Mouse (Mus musculus) heart, embryonic 10.5 days (tissue): ENCODE measurements around the gene A3galt2. TPM values are rescaled to one million over a fixed set of nuclear protein-coding genes. Genes with fewer than 3 reads are reported as not detected.

Experiments used
- DNase-seq: peaks from one replicate; pipeline ENCODE4 v3.0.0-alpha.2; 2017; ENCODE audit warnings: low spot score
- H3K27ac ChIP-seq: fragments of 300-500 bp; sonication (generic); 2 replicates; pipeline ENCODE4 v1.5.1; 2016; ENCODE audit warnings: mild to moderate bottlenecking
- H3K27me3 ChIP-seq: fragments of 300-500 bp; sonication (generic); 2 replicates; pipeline ENCODE4 v1.6.1; 2016; ENCODE audit warnings: mild to moderate bottlenecking; ENCODE audit not compliant: poor library complexity, insufficient read depth, severe bottlenecking
- H3K36me3 ChIP-seq: fragments of 300-500 bp; sonication (generic); 2 replicates; pipeline ENCODE4 v1.6.1; 2016; ENCODE audit warnings: mild to moderate bottlenecking, moderate library complexity
- H3K4me1 ChIP-seq: fragments of 300-500 bp; sonication (generic); 2 replicates; pipeline ENCODE4 v1.6.1; 2016; ENCODE audit warnings: mild to moderate bottlenecking
- H3K4me3 ChIP-seq: fragments of 300-500 bp; sonication (generic); 2 replicates; pipeline ENCODE4 v1.5.1; 2016; ENCODE audit warnings: mild to moderate bottlenecking, moderate library complexity
- H3K9me3 ChIP-seq: fragments of 300-500 bp; sonication (generic); 2 replicates; pipeline ENCODE4 v1.6.1; 2016; ENCODE audit warnings: mild to moderate bottlenecking, moderate library complexity
- WGBS: fragments of 180-500 bp; shearing (Covaris S2); methylation state at CpG from one replicate; pipeline ENCODE4 v1.1.7; 2016; 5-methylcytosine and 5-hydroxymethylcytosine counted together
- polyA plus RNA-seq: library from polyadenylated mRNA; unstranded; fragments of >200 nt; fragmentation: Nextera tagmentation; extraction: Ambion mirVana; gene quantifications from 2 replicates; pipeline ENCODE4 v1.2.1, GENCODE M21; 2016

A3galt2 gene
- polyA plus RNA-seq, 1 experiment from 2014 or later: 0.04 TPM

DNA sequence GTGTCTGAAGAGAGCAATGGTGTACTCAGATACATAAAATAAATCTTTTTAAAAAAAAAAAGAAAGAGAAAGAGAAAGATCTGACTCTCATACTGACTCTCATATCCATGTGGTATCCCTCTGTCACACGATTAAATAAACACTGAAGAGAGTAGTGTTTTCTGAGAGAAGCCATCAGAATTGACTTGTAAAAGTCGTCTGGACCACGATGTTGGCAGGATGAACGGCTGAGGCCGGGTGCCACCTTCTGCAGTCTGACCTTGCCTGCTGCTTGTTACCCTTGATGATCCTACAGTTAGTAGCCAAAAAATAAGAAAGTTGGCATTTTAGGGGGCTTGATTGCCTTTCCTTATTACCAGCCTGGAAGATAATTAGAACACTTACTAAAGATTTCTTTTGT, 22.4 kb upstream of the A3galt2 start:
- H3K36me3 ChIP-seq: peaks cover 16% of the 10 kb centered on the region
- peaks cover 75% of the 10 kb centered on the region for H3K4me1 ChIP-seq
- H3K27ac ChIP-seq: no peak overlapping the region
- H3K27me3 ChIP-seq: no peaks in the 10 kb centered on the region
- no peak overlapping the region for H3K4me3 ChIP-seq
- 68% methylated on average over 5 of the region's 5 CpGs for WGBS
- no peaks in the 10 kb centered on the region for H3K9me3 ChIP-seq
- no peak for DNase-seq

GRCm38 (mm10) chr4:128733496-128733895, 21.7 kb upstream of the A3galt2 start:
- H3K4me3 ChIP-seq: no peak overlapping the region
- no peak for DNase-seq
- 37% methylated on average over 6 of the region's 6 CpGs for WGBS
- peaks cover 80% of the 10 kb centered on the region for H3K4me1 ChIP-seq
- no peaks in the 10 kb centered on the region for H3K9me3 ChIP-seq
- H3K27ac ChIP-seq: peak overlapping the region; percentile 72
- H3K27me3 ChIP-seq: no peaks in the 10 kb centered on the region
- H3K36me3 ChIP-seq: peaks cover 16% of the 10 kb centered on the region

DNA sequence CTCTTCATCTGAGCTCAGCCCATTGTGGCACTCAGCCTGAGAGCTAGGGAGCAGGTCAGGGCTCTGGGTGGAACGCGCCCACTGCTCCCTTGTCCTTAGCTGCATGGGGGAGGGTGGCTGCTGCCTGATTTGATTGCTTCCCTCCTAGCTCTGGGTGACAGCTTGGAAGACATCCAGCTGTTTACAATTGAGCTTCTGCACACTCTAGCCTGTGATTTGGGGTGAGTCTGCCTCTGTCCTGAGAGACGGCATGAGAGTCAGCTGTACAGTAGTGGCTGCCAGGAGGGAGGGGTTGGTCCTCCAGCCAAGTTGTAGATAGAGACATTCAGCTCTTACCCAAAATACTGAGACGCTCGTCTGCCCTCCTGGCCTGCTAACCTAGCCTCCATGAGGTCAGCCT, 20.9 kb upstream of the A3galt2 start:
- H3K27me3 ChIP-seq: no peaks in the 10 kb centered on the region
- 21% methylated on average over 5 of the region's 5 CpGs for WGBS
- DNase-seq: no peak
- no peaks in the 10 kb centered on the region for H3K9me3 ChIP-seq
- H3K4me3 ChIP-seq: peak overlapping the region; percentile 22; the same call in 1 of the 2 replicates
- H3K4me1 ChIP-seq: peaks cover 74% of the 10 kb centered on the region
- peak overlapping the region; percentile 72 for H3K27ac ChIP-seq
- H3K36me3 ChIP-seq: peaks cover 16% of the 10 kb centered on the region

GRCm38 (mm10) chr4:128734721-128735671, 20.2 kb upstream of the A3galt2 start:
- Histone ChIP-seq H3K36me3 (peaks cover 16% of the 10 kb centered on the region), H3K4me1 (peaks cover 66% of the 10 kb centered on the region), H3K9me3 (no peaks in the 10 kb centered on the region), H3K27ac (peak overlapping the region; percentile 59; the same call in 1 of the 2 replicates), H3K27me3 (no peaks in the 10 kb centered on the region), H3K4me3 (peak overlapping the region; percentile 22; the same call in 1 of the 2 replicates)
- 79% methylated on average over 18 of the region's 18 CpGs for WGBS
- no peak for DNase-seq

GRCm38 (mm10) chr4:128737137-128737589, 18.0 kb upstream of the A3galt2 start:
- peaks cover 64% of the 10 kb centered on the region for H3K4me1 ChIP-seq
- H3K27ac ChIP-seq: peak overlapping the region; percentile 85
- peaks cover 13% of the 10 kb centered on the region for H3K36me3 ChIP-seq
- H3K27me3 ChIP-seq: no peaks in the 10 kb centered on the region
- 37% methylated on average over 6 of the region's 6 CpGs for WGBS
- no peak for DNase-seq
- no peaks in the 10 kb centered on the region for H3K9me3 ChIP-seq
- H3K4me3 ChIP-seq: peak overlapping the region; percentile 18; the same call in 1 of the 2 replicates

- Histone ChIP-seq H3K27me3 (no peaks in the 10 kb centered on the region), H3K27ac (peak overlapping the region; percentile 85), H3K9me3 (no peaks in the 10 kb centered on the region), H3K4me3 (no peak overlapping the region), H3K4me1 (peaks cover 63% of the 10 kb centered on the region), H3K36me3 (peaks cover 21% of the 10 kb centered on the region)
- no peak for DNase-seq
- WGBS: 66% methylated on average over 14 of the region's 14 CpGs
Observed at GRCm38 (mm10) chr4:128737825-128738610, 17.1 kb upstream of the A3galt2 start.

- Histone ChIP-seq H3K4me3 (no peak overlapping the region), H3K9me3 (no peaks in the 10 kb centered on the region), H3K27me3 (no peaks in the 10 kb centered on the region), H3K27ac (no peak overlapping the region), H3K4me1 (peaks cover 35% of the 10 kb centered on the region), H3K36me3 (peaks cover 40% of the 10 kb centered on the region)
- DNase-seq: no peak
- WGBS: 73% methylated on average over 1 of the region's 1 CpGs
Observed at GRCm38 (mm10) chr4:128740878-128741277, 14.3 kb upstream of the A3galt2 start.

GRCm38 (mm10) chr4:128741906-128742305, 13.3 kb upstream of the A3galt2 start:
- peaks cover 24% of the 10 kb centered on the region for H3K4me1 ChIP-seq
- 63% methylated on average over 5 of the region's 5 CpGs for WGBS
- H3K36me3 ChIP-seq: peaks cover 50% of the 10 kb centered on the region
- H3K27me3 ChIP-seq: no peaks in the 10 kb centered on the region
- DNase-seq: no peak
- no peak overlapping the region for H3K4me3 ChIP-seq
- no peak overlapping the region for H3K27ac ChIP-seq
- H3K9me3 ChIP-seq: no peaks in the 10 kb centered on the region

GRCm38 (mm10) chr4:128742379-128742970, 12.7 kb upstream of the A3galt2 start:
- H3K36me3 ChIP-seq: peaks cover 56% of the 10 kb centered on the region

GRCm38 (mm10) chr4:128743031-128743626, 12.0 kb upstream of the A3galt2 start:
- Histone ChIP-seq H3K4me1 (peaks cover 19% of the 10 kb centered on the region), H3K9me3 (no peaks in the 10 kb centered on the region), H3K36me3 (peaks cover 62% of the 10 kb centered on the region), H3K4me3 (no peak overlapping the region), H3K27me3 (no peaks in the 10 kb centered on the region), H3K27ac (no peak overlapping the region)
- 84% methylated on average over 12 of the region's 12 CpGs for WGBS
- DNase-seq: no peak

More at GRCm38 (mm10) chr4:128742379-128742970, 12.7 kb upstream of the A3galt2 start:
- WGBS: 67% methylated on average over 10 of the region's 10 CpGs
- no peak overlapping the region for H3K27ac ChIP-seq
- no peaks in the 10 kb centered on the region for H3K9me3 ChIP-seq
- H3K27me3 ChIP-seq: no peaks in the 10 kb centered on the region
- peaks cover 19% of the 10 kb centered on the region for H3K4me1 ChIP-seq
- no peak for DNase-seq
- H3K4me3 ChIP-seq: no peak overlapping the region

DNA sequence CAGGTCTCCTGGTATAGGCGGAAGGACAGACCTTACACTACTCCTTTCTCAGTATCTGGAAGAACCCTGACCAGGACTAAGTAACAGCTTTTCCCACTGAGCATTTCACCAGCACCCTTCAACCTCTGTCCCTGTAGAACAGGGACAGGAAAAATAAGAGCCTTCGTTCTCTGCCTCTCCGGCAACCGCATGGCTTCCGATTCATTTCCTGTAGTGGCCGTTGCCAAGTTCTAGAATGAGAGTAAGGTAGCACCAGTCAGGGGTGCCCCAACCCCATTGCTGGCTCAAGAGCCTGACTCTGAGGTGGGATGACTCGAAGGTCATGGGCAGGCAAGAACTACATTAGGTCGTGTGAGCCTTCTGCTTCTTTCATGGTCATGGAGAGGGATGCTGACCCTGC, 10.0 kb upstream of the A3galt2 start:
- WGBS: 91% methylated on average over 8 of the region's 8 CpGs
- Histone ChIP-seq H3K4me1 (peaks cover 16% of the 10 kb centered on the region), H3K36me3 (peaks cover 82% of the 10 kb centered on the region)

DNA sequence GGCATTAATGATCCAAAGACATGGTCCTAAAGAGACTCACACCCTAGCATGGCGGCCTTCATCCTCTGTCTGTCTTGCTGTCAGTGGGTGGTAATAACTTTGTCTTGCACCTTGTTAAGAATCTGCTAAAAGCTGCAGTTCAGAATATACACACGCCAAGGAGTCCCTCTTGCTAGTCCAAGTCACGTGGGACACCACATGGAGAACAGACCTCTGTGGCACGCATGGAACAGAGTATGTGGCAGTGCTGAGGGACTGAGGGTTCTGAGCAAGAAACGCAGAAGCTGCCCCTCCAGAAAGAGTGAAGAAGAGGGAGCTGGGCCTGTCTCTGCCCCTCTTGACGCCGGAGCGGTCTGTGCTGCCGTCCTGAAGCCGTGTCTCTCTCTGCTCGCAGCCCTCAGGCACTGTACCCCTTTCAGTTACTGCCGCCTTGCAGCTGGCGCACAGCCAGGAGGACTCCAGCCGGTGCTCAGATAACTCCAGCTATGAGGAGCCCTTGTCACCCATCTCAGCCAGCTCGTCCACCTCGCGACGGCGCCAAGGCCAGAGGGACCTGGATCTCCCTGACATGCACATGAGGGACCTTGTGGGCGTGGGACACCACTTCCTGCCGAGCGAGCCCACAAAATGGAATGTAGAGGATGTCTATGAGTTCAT, 7.4 kb upstream of the A3galt2 start:
- WGBS: 80% methylated on average over 22 of the region's 22 CpGs
- Histone ChIP-seq H3K36me3 (peaks cover 99% of the 10 kb centered on the region), H3K4me1 (peaks cover 8% of the 10 kb centered on the region), H3K27me3 (no peaks in the 10 kb centered on the region), H3K4me3 (no peak overlapping the region), H3K27ac (no peak overlapping the region), H3K9me3 (no peaks in the 10 kb centered on the region)
- no peak for DNase-seq

More for the DNA sequence above, 10.0 kb upstream of the A3galt2 start:
- DNase-seq: no peak
- H3K27me3 ChIP-seq: no peaks in the 10 kb centered on the region
- no peak overlapping the region for H3K27ac ChIP-seq
- H3K4me3 ChIP-seq: no peak overlapping the region
- H3K9me3 ChIP-seq: no peaks in the 10 kb centered on the region
